Mouse (Mus musculus) embryo, embryonic 10.5 days (tissue): ENCODE measurements around the gene Cyp2j5.
"Not testable (repeated sequence)": the region's sequence is repeated elsewhere in the genome, so short reads cannot be mapped to it uniquely, and the experiment has no call there.

Experiments used
- DNase-seq: peaks from one replicate; pipeline ENCODE4 v3.0.0-alpha.2; 2015; ENCODE audit warnings: low spot score

The Cyp2j5 gene

GRCm38 (mm10) chr4:96663991-96664390, at the start of gene Cyp2j5:
TSS of gene Cyp2j5 (minus strand) at chr4:96664154.
- DNase-seq, result no peak

- peak; percentile 68 for DNase-seq
These were observed 41.5 kb upstream of the Cyp2j5 start for GRCm38 (mm10) chr4:96705281-96705951.

- DNase-seq, result no peak
These were observed 34.2 kb upstream of the Cyp2j5 start for GRCm38 (mm10) chr4:96698218-96698561.

GRCm38 (mm10) chr4:96697511-96698217, 33.7 kb upstream of the Cyp2j5 start:
- DNase-seq, result peak; percentile 10

GRCm38 (mm10) chr4:96696614-96697360, 32.8 kb upstream of the Cyp2j5 start:
- DNase-seq, result peak; percentile 87

- peak; percentile 13 for DNase-seq
These were observed 23.4 kb upstream of the Cyp2j5 start for GRCm38 (mm10) chr4:96687358-96687803.

GRCm38 (mm10) chr4:96683474-96683873, 19.5 kb upstream of the Cyp2j5 start:
- peak; percentile 42 for DNase-seq

- no peak for DNase-seq
These were observed 17.0 kb upstream of the Cyp2j5 start for GRCm38 (mm10) chr4:96680966-96681365.

GRCm38 (mm10) chr4:96680233-96680632, 16.3 kb upstream of the Cyp2j5 start:
- peak; percentile 17 for DNase-seq

- DNase-seq, result no peak
These were observed 907 bp upstream of the Cyp2j5 start for GRCm38 (mm10) chr4:96664668-96665454.

- no peak for DNase-seq
These were observed 28.5 kb downstream of the Cyp2j5 start for GRCm38 (mm10) chr4:96635455-96635854.

- no peak for DNase-seq
These were observed 41.5 kb downstream of the Cyp2j5 start for GRCm38 (mm10) chr4:96622474-96622873.

- no peak for DNase-seq
These were observed 72.2 kb downstream of the Cyp2j5 start for GRCm38 (mm10) chr4:96591791-96592150.

GRCm38 (mm10) chr4:96590911-96591790, 72.8 kb downstream of the Cyp2j5 start, which contains the start of gene Cyp2j9:
TSS of gene Cyp2j9 (minus strand) at chr4:96591578.
- DNase-seq, result peak; percentile 69

- DNase-seq, result peak; percentile 5
These were observed 82.4 kb downstream of the Cyp2j5 start for GRCm38 (mm10) chr4:96581425-96582088.

GRCm38 (mm10) chr4:96580351-96580750, 83.6 kb downstream of the Cyp2j5 start:
- DNase-seq, result not testable (repeated sequence)
